Mouse (Mus musculus) cerebellum, adult 2 months (tissue): Measurements from ENCODE around the gene Sspo.

ENCODE experiments used
- CTCF ChIP-seq: fragments of 200-500 bp; IDR thresholded peaks from 2 replicates; pipeline ENCODE4 v1.5.1; 2011; ENCODE audit warnings: low read depth, mild to moderate bottlenecking, control low read depth, low read length, moderate library complexity, borderline replicate concordance; ENCODE audit not compliant: insufficient read depth
- POLR2A ChIP-seq: fragments of 200-500 bp; IDR thresholded peaks from 2 replicates; pipeline ENCODE4 v1.6.1; 2011; ENCODE audit warnings: low read length, control low read depth, borderline replicate concordance; ENCODE audit not compliant: insufficient read depth

DNA sequence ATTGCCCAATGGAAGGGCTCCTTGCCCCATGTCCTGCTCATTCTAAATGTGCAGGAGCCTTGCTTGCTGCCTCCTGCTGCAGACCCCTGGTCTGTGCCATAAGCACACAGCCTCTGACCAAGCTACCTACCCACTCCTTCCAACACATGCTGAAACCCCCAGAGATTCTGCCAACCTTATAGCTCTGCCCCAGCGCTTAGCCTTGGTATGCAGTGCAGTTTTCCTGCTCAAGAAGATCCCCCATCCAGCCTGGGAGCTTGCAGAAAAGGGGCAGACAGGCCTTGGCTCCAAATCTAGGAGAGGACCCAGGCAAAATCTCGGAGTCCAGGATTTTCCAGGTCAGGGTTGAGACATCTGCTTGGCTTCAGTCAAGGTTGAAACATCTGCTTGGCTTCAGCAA lies 85.4 kb downstream of the Sspo start:
- no peak for TF ChIP-seq POLR2A
- TF ChIP-seq CTCF, result no peak
